Mouse (Mus musculus) testis, adult 2 months (tissue): ENCODE data around the gene Kctd21.

Experiments
- CTCF ChIP-seq: fragments of 200-500 bp; IDR thresholded peaks from 2 replicates; pipeline ENCODE4 v1.5.1; 2012; ENCODE audit warnings: low read depth, mild to moderate bottlenecking, inconsistent platforms, low read length, moderate library complexity; ENCODE audit not compliant: control insufficient read depth, insufficient read depth, insufficient replicate concordance
- POLR2A ChIP-seq: fragments of 200-500 bp; IDR thresholded peaks from 2 replicates; pipeline ENCODE4 v1.6.1; 2012; ENCODE audit warnings: low read depth, mild to moderate bottlenecking, inconsistent platforms, low read length, moderate library complexity; ENCODE audit not compliant: control insufficient read depth

DNA sequence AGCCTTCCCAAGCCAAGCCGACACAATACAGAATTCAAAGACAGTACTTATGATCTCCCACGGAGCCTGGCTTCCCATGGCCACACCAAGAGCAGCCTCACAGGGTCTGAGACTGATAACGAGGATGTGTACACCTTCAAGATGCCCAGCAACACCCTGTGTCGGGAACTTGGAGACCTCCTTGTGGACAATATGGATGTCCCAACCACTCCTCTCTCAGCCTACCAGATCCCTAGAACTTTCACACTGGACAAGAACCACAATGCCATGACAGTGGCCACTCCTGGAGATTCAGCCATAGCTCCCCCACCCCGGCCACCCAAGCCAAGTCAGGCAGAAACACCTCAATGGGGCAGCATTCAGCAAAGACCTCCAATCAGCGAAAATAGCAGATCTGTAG lies 33.2 kb upstream of the Kctd21 start:
- TF ChIP-seq CTCF (no peak), POLR2A (no peak)
